Mouse (Mus musculus) hindbrain, embryonic 15.5 days (tissue): Measurements from ENCODE around the gene Mettl15. TPM values are rescaled to one million over a fixed set of nuclear protein-coding genes. Genes with fewer than 3 reads are reported as not detected.
"Not testable (repeated sequence)": the region's sequence is repeated elsewhere in the genome, so short reads cannot be mapped to it uniquely, and the experiment has no call there.

Source experiments
- ATAC-seq: fragments of 200-750 bp; cut with Nextera tagmentation; 2 replicates; pipeline ENCODE4 v1.8.0; 2017; ENCODE audit warnings: low read depth, moderate number of reproducible peaks, moderate TSS enrichment; ENCODE audit not compliant: low FRiP score
- H3K27ac ChIP-seq: fragments of 300-500 bp; sonication (generic); replicated peaks from 2 replicates; pipeline ENCODE4 v1.5.1; 2015; ENCODE audit warnings: mild to moderate bottlenecking, inconsistent platforms
- H3K27me3 ChIP-seq: fragments of 300-500 bp; sonication (generic); 2 replicates; pipeline ENCODE4 v1.6.1; 2015; ENCODE audit warnings: control low read depth, inconsistent platforms
- H3K36me3 ChIP-seq: fragments of 300-500 bp; sonication (generic); 2 replicates; pipeline ENCODE4 v1.6.1; 2015; ENCODE audit warnings: control low read depth, inconsistent platforms
- H3K4me1 ChIP-seq: fragments of 300-500 bp; sonication (generic); replicated peaks from 2 replicates; pipeline ENCODE4 v1.6.1; 2015; ENCODE audit warnings: control low read depth, inconsistent platforms
- H3K4me2 ChIP-seq: fragments of 300-500 bp; sonication (generic); 2 replicates; pipeline ENCODE4 v1.6.1; 2015; ENCODE audit warnings: moderate library complexity, mild to moderate bottlenecking, inconsistent platforms
- H3K4me3 ChIP-seq: fragments of 300-500 bp; sonication (generic); 2 replicates; pipeline ENCODE4 v1.5.1; 2015; ENCODE audit warnings: mild to moderate bottlenecking, inconsistent platforms
- H3K9ac ChIP-seq: fragments of 300-500 bp; sonication (generic); 2 replicates; pipeline ENCODE4 v1.6.1; 2015; ENCODE audit warnings: inconsistent platforms
- H3K9me3 ChIP-seq: fragments of 300-500 bp; sonication (generic); 2 replicates; pipeline ENCODE4 v1.6.1; 2016; ENCODE audit warnings: control low read depth, inconsistent platforms
- WGBS: fragments of 180-500 bp; shearing (Covaris S2); methylation state at CpG from one replicate; pipeline ENCODE4 v1.1.7; 2015; 5-methylcytosine and 5-hydroxymethylcytosine counted together
- polyA plus RNA-seq: library from polyadenylated mRNA; unstranded; fragments of >200 nt; fragmentation: Nextera tagmentation; extraction: Ambion mirVana; gene quantifications from 2 replicates; pipeline ENCODE4 v1.2.1, GENCODE M21; 2015

The Mettl15 gene
- polyA plus RNA-seq, 1 experiment from 2014 or later = 12.3 TPM

DNA sequence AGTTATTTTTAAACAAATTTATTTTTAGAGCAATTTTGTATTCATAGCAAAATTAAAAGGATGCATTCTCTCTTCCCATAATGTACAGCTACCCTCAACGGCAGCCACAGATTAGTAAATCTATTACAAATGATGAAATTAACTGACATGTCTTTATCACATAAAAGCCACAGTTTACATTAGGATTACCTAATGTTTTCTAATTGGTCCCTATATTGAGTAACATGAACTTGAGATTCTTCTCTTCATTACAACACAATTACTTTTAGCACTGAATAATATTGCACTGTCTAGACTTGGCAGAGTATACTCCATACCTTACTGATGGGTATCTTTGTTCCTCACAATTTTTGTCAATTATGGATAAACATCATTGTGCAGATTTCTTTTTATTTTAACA, 17.8 kb downstream of the Mettl15 start:
- Histone ChIP-seq H3K36me3 (no peaks in the 10 kb centered on the region), H3K9me3 (no peaks in the 10 kb centered on the region), H3K4me1 (no peaks in the 10 kb centered on the region), H3K4me3 (no peak overlapping the region), H3K27me3 (no peaks in the 10 kb centered on the region), H3K27ac (no peak overlapping the region), H3K4me2 (no peak overlapping the region), H3K9ac (no peak overlapping the region)
- no peak for ATAC-seq
- WGBS = 94% methylated on average over 1 of the region's 1 CpGs

GRCm38 (mm10) chr2:109241947-109242346, 38.6 kb downstream of the Mettl15 start:
- Histone ChIP-seq H3K9me3 (no peaks in the 10 kb centered on the region), H3K36me3 (no peaks in the 10 kb centered on the region), H3K4me2 (no peak overlapping the region), H3K4me3 (no peak overlapping the region), H3K9ac (no peak overlapping the region), H3K27me3 (no peaks in the 10 kb centered on the region), H3K4me1 (no peaks in the 10 kb centered on the region), H3K27ac (no peak overlapping the region)
- 70% methylated on average over 3 of the region's 3 CpGs for WGBS
- ATAC-seq = no peak

DNA sequence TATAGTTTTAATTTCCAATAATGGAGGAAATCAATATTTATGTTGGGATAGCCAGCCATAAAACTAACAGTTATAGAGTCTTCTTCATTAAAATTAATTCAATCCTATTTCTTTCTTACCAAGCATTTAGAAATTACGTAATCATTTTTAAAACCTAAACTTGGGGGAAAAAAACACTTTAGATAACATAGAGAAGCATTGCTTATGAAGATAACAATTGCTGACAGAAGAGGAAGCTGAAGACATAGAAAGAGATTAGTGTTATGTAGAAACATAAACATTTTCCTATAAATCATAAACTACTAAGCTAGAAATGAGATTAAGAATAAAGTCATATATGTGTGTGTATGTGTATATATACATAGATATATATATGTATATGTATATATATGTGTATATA, 44.8 kb downstream of the Mettl15 start:
- H3K36me3 ChIP-seq = no peaks in the 10 kb centered on the region
- no peaks in the 10 kb centered on the region for H3K4me1 ChIP-seq
- no peak for ATAC-seq
- H3K27ac ChIP-seq = no peak overlapping the region
- H3K9me3 ChIP-seq = no peaks in the 10 kb centered on the region
- H3K9ac ChIP-seq = no peak overlapping the region
- 92% methylated on average over 1 of the region's 1 CpGs for WGBS
- no peak overlapping the region for H3K4me2 ChIP-seq
- H3K4me3 ChIP-seq = no peak overlapping the region
- H3K27me3 ChIP-seq = no peaks in the 10 kb centered on the region

- no peak for ATAC-seq
- no peaks in the 10 kb centered on the region for H3K27me3 ChIP-seq
- H3K4me1 ChIP-seq = no peaks in the 10 kb centered on the region
- no peaks in the 10 kb centered on the region for H3K36me3 ChIP-seq
- H3K4me3 ChIP-seq = no peak overlapping the region
- no peak overlapping the region for H3K9ac ChIP-seq
- no peaks in the 10 kb centered on the region for H3K9me3 ChIP-seq
- no peak overlapping the region for H3K27ac ChIP-seq
- H3K4me2 ChIP-seq = no peak overlapping the region
- 81% methylated on average over 4 of the region's 4 CpGs for WGBS
These were observed 46.7 kb downstream of the Mettl15 start for GRCm38 (mm10) chr2:109233876-109234275.

DNA sequence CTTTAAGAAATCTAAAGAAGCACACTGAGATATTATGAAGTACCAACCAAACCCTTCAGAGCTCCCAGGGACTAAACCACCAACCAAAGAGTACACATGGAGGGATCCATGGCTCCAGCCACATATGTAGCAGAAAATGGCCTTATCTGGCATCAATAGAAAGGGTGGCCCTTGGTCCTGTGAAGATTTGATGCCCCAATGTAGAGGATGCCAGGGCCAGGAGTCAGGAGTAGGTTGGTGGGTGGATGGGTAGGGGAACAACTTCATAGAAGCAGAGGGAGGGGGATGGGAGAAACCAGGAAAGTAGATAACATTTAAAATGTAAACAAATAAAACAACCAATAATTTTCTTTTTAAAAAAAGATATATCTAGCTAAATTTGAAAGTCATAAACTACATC, 50.1 kb downstream of the Mettl15 start:
- H3K27ac ChIP-seq = no peak overlapping the region
- no peaks in the 10 kb centered on the region for H3K4me1 ChIP-seq
- H3K9ac ChIP-seq = no peak overlapping the region
- H3K9me3 ChIP-seq = no peaks in the 10 kb centered on the region
- no peak for ATAC-seq
- no peak overlapping the region for H3K4me3 ChIP-seq
- H3K4me2 ChIP-seq = no peak overlapping the region
- no peaks in the 10 kb centered on the region for H3K27me3 ChIP-seq
- no peaks in the 10 kb centered on the region for H3K36me3 ChIP-seq

DNA sequence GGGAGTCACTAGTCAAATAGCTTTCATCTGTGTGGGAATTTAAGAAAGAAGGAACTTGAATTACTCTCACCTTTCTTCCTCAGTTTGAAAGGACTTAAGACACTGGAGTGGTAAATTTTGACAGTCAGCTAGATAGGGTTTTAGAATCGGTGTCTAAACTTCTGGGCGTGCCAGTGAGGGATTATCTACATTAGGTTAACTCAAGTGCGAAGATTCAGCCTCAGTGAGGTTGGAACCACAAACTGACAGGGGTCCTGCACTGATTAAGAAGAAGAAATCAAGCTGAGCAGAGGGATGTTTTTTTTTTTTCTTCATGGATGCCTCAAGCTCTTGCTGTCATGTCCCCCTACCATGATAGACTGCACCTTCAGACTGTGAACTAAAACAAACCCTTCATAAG, 53.4 kb downstream of the Mettl15 start:
- 71% methylated on average over 3 of the region's 3 CpGs for WGBS
- H3K4me1 ChIP-seq = no peaks in the 10 kb centered on the region
- H3K27ac ChIP-seq = no peak overlapping the region
- no peaks in the 10 kb centered on the region for H3K36me3 ChIP-seq
- no peaks in the 10 kb centered on the region for H3K27me3 ChIP-seq
- no peaks in the 10 kb centered on the region for H3K9me3 ChIP-seq
- H3K4me3 ChIP-seq = no peak overlapping the region
- no peak overlapping the region for H3K9ac ChIP-seq
- ATAC-seq = no peak
- H3K4me2 ChIP-seq = no peak overlapping the region

DNA sequence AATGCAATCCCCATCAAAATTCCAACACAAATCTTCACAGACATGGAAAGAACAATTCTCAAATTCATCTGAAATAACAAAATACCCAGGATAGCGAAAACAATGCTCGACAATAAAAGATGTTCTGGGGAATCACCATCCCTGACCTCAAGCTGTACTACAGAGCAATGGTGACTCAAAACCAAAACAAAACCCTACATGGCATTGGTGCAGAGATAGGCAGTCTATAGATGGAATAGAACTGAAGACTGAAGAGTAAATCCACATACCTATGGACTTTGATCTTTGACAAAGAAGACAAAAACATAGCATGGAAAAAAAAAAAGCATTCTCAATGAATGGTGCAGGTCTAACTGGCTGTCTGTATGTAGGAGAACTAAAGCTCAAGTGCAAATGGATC, 59.1 kb downstream of the Mettl15 start:
- H3K27me3 ChIP-seq = no peaks in the 10 kb centered on the region
- H3K4me3 ChIP-seq = no peak overlapping the region
- no peak for ATAC-seq
- H3K36me3 ChIP-seq = no peaks in the 10 kb centered on the region
- no peaks in the 10 kb centered on the region for H3K4me1 ChIP-seq
- no peaks in the 10 kb centered on the region for H3K9me3 ChIP-seq
- no peak overlapping the region for H3K27ac ChIP-seq
- WGBS = 85% methylated on average over 2 of the region's 2 CpGs
- no peak overlapping the region for H3K9ac ChIP-seq
- no peak overlapping the region for H3K4me2 ChIP-seq

DNA sequence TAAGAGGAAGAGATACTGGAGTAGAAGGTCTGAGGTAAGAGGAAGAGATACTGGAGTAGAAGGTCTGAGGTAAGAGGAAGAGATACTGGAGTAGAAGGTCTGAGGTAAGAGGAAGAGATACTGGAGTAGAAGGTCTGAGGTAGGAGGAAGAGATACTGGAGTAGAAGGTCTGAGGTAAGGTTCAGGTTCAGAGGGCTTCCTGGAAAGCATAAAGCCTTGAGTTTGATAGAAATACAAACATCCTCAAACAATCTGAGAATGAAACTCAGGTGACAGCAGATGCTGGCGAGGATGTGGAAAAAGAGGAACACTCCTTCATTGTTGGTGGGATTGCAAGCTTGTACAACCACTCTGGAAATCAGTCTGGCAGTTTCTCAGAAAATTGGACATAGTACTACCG, 63.9 kb downstream of the Mettl15 start:
- H3K27me3 ChIP-seq, H3K4me2 ChIP-seq, ATAC-seq, H3K9me3 ChIP-seq, H3K36me3 ChIP-seq, H3K4me1 ChIP-seq, H3K9ac ChIP-seq, H3K27ac ChIP-seq, H3K4me3 ChIP-seq: not testable (repeated sequence)
- 93% methylated on average over 2 of the region's 2 CpGs for WGBS

- H3K9ac ChIP-seq, H3K4me3 ChIP-seq, ATAC-seq, H3K36me3 ChIP-seq, H3K9me3 ChIP-seq, H3K4me2 ChIP-seq, H3K4me1 ChIP-seq, H3K27ac ChIP-seq, H3K27me3 ChIP-seq: not testable (repeated sequence)
- 97% methylated on average over 1 of the region's 1 CpGs for WGBS
These were observed 69.9 kb downstream of the Mettl15 start for GRCm38 (mm10) chr2:109210641-109211040.

- 92% methylated on average over 2 of the region's 2 CpGs for WGBS
- Histone ChIP-seq H3K27ac (no peak overlapping the region), H3K9me3 (no peaks in the 10 kb centered on the region), H3K4me3 (no peak overlapping the region), H3K9ac (no peak overlapping the region), H3K4me1 (no peaks in the 10 kb centered on the region), H3K36me3 (no peaks in the 10 kb centered on the region), H3K4me2 (no peak overlapping the region), H3K27me3 (no peaks in the 10 kb centered on the region)
- ATAC-seq = no peak
These were observed 72.5 kb downstream of the Mettl15 start for GRCm38 (mm10) chr2:109208032-109208431.

- Histone ChIP-seq H3K4me3 (no peak overlapping the region), H3K9ac (no peak overlapping the region), H3K27me3 (no peaks in the 10 kb centered on the region), H3K4me2 (no peak overlapping the region), H3K4me1 (no peaks in the 10 kb centered on the region), H3K27ac (no peak overlapping the region), H3K9me3 (no peaks in the 10 kb centered on the region), H3K36me3 (no peaks in the 10 kb centered on the region)
- 84% methylated on average over 3 of the region's 3 CpGs for WGBS
- ATAC-seq = no peak
These were observed 97.6 kb downstream of the Mettl15 start for GRCm38 (mm10) chr2:109182993-109183392.

DNA sequence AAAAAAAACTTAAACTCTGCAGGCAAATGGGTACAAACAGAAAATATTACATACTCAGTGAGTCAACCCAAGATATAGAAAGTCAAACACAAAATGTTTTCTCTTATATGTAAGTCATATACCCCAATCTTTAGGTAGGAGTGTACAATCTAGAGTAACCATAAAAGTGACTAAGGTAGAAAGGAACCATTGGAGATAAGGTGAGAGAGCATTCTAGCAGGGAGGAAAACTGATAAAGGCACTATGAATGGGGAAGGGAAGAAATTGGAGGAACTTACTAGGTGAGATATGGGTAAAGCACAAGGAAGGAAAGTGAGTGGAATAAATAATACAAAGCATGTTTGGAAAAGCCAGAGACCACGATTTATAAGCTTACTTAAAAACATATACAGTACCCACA, 122.0 kb downstream of the Mettl15 start:
- Histone ChIP-seq H3K9ac (no peak overlapping the region), H3K9me3 (no peaks in the 10 kb centered on the region), H3K4me1 (no peaks in the 10 kb centered on the region), H3K4me2 (no peak overlapping the region), H3K4me3 (no peak overlapping the region), H3K27ac (no peak overlapping the region), H3K36me3 (no peaks in the 10 kb centered on the region), H3K27me3 (no peaks in the 10 kb centered on the region)
- 77% methylated on average over 1 of the region's 1 CpGs for WGBS
- no peak for ATAC-seq

- Histone ChIP-seq H3K27ac (no peak overlapping the region), H3K4me2 (no peak overlapping the region), H3K9ac (no peak overlapping the region), H3K4me1 (no peaks in the 10 kb centered on the region), H3K9me3 (no peaks in the 10 kb centered on the region), H3K27me3 (no peaks in the 10 kb centered on the region), H3K36me3 (no peaks in the 10 kb centered on the region), H3K4me3 (no peak overlapping the region)
- ATAC-seq = no peak
- WGBS = 100% methylated on average over 1 of the region's 1 CpGs
These were observed 124.4 kb downstream of the Mettl15 start for GRCm38 (mm10) chr2:109156131-109156530.
